Mouse (Mus musculus) spleen, postnatal 14 days (tissue): ENCODE measurements at regions not wholly inside any gene's neighbourhood (a gene's known extent, or its start where the extent isn't known, plus 50 kb on each side); places are given as distances from the start of the nearest gene placed in this dataset.

Experiments
- DNase-seq, 2 experiments: peaks; one replicate each; pipeline ENCODE4 v3.0.0; 2021 to 2022; ENCODE audit warnings: low spot score in 2 of 2

GRCm38 (mm10) chr10:17592387-17592786 lies 130.6 kb upstream of the Cited2 start:
- no peak for DNase-seq

GRCm38 (mm10) chr10:17596126-17596525 lies 126.9 kb upstream of the Cited2 start:
- no peak for DNase-seq

- no peak for DNase-seq
These were observed 126.3 kb upstream of the Cited2 start for GRCm38 (mm10) chr10:17596743-17597142.

GRCm38 (mm10) chr10:17599246-17599645 lies 123.8 kb upstream of the Cited2 start:
- no peak for DNase-seq

- no peak for DNase-seq
These were observed 122.9 kb upstream of the Cited2 start for GRCm38 (mm10) chr10:17599831-17600761.

- no peak for DNase-seq
These were observed 122.3 kb upstream of the Cited2 start for GRCm38 (mm10) chr10:17600762-17601108.

GRCm38 (mm10) chr10:17602446-17602845 lies 120.6 kb upstream of the Cited2 start:
- DNase-seq: no peak

GRCm38 (mm10) chr10:17608220-17608619 lies 114.8 kb upstream of the Cited2 start:
- DNase-seq: no peak

GRCm38 (mm10) chr10:17610592-17610991 lies 112.4 kb upstream of the Cited2 start:
- no peak for DNase-seq

- DNase-seq: no peak
These were observed 109.7 kb upstream of the Cited2 start for GRCm38 (mm10) chr10:17613281-17613680.

- DNase-seq: no peak
These were observed 105.0 kb upstream of the Cited2 start for GRCm38 (mm10) chr10:17618024-17618423.

GRCm38 (mm10) chr10:17619617-17620016 lies 103.4 kb upstream of the Cited2 start:
- DNase-seq: no peak

- DNase-seq: no peak
These were observed 101.2 kb upstream of the Cited2 start for GRCm38 (mm10) chr10:17621703-17622385.

GRCm38 (mm10) chr10:17622802-17623201 lies 100.2 kb upstream of the Cited2 start:
- no peak for DNase-seq

GRCm38 (mm10) chr10:17629709-17630108 lies 93.3 kb upstream of the Cited2 start:
- DNase-seq: no peak

GRCm38 (mm10) chr10:17630861-17631581 lies 92.0 kb upstream of the Cited2 start:
- DNase-seq: no peak

GRCm38 (mm10) chr10:17631817-17632216 lies 91.2 kb upstream of the Cited2 start:
- DNase-seq: no peak

GRCm38 (mm10) chr10:17632959-17633674 lies 89.9 kb upstream of the Cited2 start:
- DNase-seq: no peak

- no peak for DNase-seq
These were observed 77.7 kb upstream of the Cited2 start for GRCm38 (mm10) chr10:17645363-17645762.

- DNase-seq: no peak
These were observed 76.6 kb upstream of the Cited2 start for GRCm38 (mm10) chr10:17646391-17646790.

GRCm38 (mm10) chr10:17648077-17648476 lies 74.9 kb upstream of the Cited2 start:
- DNase-seq: no peak
